Mouse (Mus musculus): ENCODE data around the gene Apobec4.

The Apobec4 gene

DNA sequence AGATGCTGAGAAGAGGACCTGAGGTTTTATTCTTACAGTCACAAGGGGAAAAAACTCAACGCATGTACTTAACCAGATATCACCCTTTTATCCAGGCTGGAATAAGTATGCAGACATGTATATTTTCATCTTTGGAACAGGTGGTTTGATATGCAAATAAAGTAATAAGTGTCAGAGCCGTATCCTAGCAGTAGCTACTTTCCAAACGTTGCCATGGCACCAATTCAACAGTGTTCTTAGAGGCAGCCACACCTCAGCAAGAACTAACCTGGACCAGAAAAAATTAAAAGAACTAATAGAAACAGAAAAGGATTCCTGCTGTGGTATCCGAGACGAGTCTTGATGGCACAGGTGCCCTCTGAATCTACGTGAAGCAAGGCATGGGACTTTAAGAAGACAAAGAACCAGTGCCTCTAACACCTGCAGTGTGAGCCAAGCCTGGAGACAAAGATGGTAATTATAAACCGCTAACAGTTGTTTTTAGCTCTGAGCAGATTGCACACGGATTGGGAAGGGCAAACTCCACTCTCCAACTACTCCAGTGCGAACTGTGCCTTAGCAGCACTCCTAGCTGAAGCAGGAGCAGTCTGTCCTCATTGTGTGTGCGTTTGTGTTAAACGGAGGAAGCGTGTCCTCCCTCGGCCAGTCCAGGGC, at the start of gene Apobec4:
Apobec4 (plus strand) TSS at position 240 of the 654 bp plus-strand sequence.
- in situ Hi-C loops (cut with MboI, MseI), result no loop called here

DNA sequence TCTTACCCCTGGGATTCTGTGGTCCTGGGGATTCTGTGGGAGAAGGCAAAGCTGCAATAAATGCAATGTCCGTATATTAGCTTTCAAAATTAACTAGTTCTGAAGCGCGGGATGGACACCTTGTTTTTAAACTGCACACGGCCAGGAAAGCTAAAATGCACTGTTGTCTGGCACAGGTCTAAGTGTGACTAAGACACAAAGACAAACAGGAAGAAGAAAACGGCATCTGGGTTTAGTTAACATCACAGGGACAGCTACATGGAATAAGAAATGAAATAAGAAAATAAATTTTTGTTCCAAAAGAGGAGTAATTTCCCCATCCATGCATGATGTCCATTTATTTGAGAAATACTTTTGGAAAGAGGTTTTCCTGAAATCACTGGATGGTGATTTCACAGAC, 49.3 kb upstream of the Apobec4 start:
- in situ Hi-C loops (cut with MboI, MseI), result no loop called here

DNA sequence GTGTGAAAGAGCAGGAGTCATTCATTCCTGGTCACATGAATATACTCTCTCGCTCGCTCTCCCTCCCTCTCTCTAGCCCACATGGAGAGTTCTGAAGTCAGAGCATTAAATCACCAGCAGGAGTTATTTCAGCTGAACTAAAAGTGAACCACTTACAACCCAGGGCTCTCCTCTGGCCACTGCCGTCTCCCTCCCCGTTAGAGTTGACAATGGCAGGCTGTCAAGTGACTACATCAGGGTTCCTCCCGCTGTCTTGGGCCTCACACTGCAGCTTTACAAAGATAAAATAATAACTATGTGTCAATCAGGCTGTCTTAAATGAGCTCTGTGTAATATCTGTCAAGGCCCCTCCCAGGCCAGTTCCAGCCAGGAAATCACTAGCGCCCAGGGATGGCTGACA, 47.4 kb upstream of the Apobec4 start:
- in situ Hi-C loops (cut with MboI, MseI), result no loop called here

DNA sequence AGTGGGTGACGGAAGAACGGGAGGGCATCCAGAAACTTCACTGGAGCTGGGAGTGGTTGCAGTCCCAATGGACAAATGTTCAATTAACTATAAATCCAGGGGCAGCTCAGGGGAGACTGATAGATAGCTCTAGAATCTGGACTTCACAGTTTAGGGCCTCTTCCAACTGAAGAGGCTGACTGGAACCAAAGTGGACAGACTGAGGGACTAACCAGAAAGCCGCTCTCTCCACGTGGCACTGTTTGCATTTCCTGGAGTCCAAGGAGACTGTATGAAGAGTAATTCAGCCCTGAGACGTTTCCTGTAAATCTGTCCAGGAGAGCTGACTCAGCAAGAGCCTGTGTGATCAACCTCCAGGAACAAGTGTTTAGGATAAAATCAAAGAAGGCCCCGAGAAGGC, 46.4 kb upstream of the Apobec4 start:
- in situ Hi-C loops (cut with MboI, MseI), result no loop called here

DNA sequence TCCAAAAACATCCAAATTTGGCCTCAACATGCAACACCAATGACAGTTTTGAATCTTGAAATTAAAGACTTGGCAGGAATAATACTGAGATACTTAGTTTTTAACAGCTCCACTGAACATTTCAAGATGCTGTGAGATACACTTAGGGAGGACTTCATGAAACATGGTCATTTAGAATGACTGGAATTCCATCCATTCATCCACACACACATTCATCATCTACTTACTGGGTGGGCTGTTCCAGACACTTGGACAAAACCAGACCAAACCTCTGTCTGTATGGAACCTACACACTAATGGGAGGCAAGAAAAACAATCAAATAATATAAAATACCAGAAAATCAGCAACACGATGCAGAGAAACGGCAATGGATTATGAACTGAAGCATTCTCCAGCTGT, 42.8 kb upstream of the Apobec4 start:
- in situ Hi-C loops (cut with MboI, MseI), result no loop called here

DNA sequence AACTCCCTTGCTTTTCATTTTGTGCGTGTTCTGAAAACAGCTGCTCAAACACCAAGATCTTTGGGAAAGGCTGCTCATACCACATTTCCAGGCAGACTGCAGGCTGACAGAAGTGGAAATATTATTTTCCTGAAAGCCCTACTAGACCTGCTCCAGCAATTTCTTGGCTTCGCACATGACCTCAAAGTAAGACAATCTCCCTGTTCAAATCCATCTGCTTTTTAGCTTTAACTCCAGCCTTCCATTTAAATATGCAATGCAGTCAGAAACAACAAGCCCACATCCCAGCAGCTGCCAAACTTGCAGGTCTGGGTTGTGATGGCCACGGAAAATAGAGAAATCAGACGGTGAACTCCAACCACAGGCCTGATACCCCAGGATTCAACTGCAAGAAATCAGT, 39.3 kb upstream of the Apobec4 start:
- in situ Hi-C loops (cut with MboI, MseI), result no loop called here

DNA sequence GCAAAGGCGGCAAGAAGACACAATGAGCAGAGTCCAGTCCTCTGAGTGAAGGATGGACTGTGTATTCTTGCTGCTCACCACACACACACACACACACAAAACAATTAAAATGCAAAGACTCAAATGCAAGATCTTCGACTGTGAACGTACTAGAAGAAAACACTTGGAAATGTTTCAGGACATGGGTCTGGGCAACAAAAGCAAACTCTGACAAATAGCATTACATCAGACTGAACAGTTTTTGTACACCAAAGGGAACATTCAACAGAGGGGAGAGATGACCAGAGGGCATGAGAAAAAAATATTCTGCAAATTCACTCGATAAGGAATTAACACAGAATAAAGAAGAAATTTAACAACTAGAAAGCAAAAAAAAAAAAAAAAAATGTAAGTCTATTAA, 36.4 kb upstream of the Apobec4 start:
- in situ Hi-C loops (cut with MboI, MseI), result no loop called here

DNA sequence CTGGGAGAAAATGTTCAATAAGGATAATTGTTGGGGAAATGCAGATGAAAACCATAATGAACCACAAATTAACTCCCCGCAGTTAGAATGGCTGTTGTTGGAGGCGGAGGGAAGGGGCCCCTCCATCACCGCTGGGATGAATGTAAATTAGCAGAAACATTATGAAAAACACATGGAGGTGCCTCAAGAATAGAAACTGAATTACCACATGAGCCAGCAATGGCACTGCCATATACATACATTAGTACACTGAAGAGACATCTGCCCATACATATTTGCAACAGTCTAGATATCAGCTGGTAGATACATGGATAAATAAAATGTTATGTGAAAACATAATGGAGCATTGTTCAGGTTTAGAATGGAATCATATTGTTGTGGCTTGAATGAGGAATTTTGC, 35.9 kb upstream of the Apobec4 start:
- in situ Hi-C loops (cut with MboI, MseI), result no loop called here

DNA sequence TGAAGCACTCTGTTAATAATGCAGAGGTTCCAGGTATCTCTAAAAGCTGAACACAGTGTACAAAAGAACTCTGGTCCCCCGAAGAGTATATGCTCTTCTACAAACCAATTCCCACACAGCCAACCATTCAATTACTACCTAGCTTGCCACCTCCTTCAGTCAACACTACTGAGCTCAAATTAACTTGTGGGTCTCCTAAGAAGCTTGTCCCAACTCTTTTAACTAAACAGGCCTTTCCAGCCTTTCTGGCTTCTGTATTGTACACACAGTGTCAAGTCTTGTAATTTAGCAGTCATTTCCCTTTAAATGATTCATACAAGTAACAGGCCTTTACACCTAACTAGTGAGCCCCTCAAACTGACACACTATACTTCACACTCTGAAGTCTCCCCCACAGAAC, 33.0 kb upstream of the Apobec4 start:
- in situ Hi-C loops (cut with MboI, MseI), result no loop called here

DNA sequence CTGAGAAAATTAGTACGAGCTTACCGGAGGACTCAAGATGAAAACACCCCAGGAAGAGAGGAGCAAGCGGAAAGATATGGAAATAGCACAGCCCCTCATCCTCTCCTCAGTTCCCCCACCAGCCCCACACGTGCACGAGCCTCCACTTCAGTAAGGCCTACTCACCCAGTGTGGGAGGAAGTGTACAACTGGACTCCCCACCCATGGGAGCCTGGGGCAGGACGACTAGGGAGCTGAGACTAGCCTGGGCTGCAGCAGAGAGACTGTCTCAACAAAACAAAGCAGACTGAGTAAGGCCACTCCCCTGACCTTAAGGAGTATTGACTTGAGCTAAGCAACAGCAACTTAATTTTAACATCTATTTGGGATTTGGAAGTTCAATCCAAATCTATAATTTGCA, 32.2 kb upstream of the Apobec4 start:
- in situ Hi-C loops (cut with MboI, MseI), result no loop called here

DNA sequence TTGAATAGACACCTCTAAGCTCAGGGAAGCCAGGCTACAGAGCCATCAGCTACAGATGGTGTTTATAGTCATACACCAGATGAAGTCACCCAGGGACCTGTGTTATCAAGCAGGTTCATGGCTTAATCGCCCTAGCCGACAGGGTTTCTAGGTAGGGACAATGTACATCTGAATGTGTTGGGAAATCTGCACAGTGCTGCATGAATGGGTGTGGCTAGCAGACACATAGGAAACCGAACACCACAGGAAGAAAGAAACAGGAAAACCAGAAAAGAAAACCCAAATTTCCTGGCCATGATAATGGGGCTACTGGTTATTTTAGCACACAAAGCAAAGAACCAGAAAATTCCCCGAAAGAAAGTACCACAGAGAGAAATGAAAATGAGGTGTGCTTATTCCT, 29.4 kb upstream of the Apobec4 start:
- in situ Hi-C loops (cut with MboI, MseI), result no loop called here

DNA sequence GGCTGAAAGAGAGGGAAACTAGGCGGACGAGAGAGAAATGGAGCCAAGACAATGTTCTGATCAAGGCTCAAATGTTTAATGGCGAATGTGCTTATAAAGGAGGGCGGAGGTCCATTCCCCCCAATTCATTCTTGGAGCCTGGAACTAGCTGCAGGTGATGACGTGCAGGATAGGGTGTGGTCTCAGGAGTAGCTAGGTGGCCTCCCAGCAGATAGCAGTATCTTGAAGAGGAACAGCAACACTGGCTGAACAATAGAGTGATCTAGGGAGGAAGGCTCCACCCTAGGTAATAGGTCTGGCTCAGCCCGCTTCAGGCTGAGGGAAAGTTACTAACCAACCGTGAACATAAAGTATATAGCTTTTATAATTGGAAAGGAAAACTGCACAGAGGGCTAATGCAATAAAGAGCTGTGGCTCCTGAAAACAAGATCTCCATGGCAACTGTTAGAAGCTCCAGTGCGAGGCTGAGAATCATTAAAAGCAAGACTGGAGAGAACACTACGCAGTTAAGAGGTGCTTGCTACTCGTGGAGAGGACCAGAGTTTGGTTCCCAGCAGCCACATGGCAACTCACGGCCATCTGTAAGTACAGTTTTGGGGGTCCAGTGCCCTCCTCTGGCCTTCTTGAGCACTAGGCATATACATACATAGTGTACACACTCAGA, 28.7 kb upstream of the Apobec4 start:
- in situ Hi-C loops (cut with MboI, MseI), result no loop called here

DNA sequence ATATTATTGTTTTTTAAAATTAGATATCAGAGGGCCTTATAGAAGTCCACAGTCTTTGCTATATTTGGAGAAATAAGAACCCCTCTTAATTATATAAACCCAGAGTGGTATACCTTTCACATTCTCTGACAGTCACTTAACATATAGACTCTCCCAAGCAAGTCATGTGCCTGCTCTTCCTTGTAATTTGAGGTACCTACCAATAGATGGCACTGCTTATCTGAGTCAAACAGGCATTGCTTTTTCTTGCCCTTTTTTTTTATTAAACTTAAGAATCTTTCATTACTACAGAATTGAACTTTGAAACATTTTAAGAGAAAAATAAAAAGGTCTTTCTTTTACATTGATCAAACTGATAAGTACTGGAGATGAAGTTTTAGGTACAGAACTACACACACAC, 26.1 kb upstream of the Apobec4 start:
- in situ Hi-C loops (cut with MboI, MseI), result no loop called here

DNA sequence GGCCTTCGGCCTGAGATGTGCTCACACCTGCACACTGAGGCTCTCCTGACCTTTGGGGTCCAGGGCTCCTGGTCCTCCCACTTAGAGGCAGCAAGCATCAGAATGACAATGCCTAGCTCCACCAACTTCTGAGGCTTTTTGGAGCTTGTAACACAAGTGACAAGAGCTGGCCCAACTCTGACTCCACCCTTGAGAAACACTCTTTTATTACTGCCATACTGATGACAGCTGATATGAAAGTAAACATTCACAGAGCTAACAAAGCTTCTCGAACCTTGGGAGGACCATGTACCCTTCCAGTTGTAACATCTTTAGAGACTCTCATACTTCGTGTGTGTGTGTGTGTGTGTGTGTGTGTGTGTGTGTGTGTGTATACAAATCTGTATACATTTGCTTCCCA, 24.3 kb upstream of the Apobec4 start:
- in situ Hi-C loops (cut with MboI, MseI), result no loop called here

DNA sequence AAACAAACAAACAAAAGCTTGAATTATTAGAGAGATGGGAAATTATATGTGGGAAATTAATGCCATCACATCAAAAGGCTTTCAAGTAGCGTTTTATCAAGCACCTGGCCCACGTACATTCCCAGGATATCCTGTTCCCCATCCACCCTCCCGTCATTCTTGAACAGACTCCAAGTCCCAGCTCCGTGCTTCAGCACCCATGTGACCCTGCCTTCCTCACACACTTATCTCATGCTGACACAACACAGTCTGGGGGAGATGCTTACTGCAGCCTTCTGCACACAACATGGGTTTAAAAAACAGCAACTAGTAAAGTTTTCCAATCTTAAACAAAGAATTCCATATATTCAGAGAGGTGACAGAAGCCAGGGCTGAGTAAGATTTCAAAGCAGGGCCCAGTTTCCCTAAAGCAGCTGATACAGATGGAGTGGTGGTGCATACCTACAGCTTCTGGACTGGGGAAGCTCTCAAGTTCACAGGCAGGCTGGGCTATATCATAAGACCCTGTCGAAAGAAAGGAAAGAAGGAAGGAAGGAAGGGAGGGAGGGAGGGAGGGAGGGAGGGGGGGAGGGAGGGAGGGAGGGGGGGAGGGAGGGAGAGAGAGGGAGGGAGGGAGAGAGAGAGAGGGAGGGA, 22.6 kb upstream of the Apobec4 start:
- in situ Hi-C loops (cut with MboI, MseI), result no loop called here

DNA sequence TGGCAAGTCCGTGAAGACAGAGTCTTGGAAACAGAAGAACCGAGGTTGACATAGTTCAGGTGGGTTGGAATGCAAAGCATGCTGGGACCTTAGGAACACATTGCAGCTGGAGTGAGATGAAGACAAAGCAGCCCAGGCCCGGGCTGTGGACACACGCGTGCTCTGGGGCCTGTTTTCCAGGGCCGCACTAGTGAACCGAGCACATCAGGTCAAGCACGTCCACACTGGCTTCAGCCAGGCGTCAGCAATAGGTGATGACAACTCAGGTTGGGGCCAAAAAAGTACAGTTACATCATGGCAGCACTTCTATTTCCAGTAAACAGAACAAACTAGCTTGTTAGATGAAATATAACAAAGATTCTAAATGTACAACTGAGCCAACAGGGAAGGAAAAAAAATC, 11.6 kb upstream of the Apobec4 start:
- in situ Hi-C loops (cut with MboI, MseI), result no loop called here

DNA sequence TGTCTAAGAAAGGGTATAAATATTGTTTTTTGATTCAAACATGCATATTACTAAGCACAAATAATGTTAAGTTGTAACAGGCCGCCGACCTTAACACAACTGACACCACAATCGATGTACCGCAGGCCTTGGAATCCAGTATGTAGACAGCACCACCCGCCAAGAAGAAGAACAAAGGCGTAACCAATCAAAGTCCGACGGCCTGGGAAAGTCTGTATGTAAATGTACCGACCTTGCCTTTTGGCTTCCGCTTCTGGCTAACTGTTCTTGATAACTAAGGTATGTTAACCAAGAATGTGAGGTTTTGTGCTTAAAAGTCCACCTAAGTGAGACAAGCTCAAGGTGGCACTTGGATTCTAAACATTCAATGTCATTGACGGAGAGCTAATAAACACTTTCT, 11.0 kb upstream of the Apobec4 start:
- in situ Hi-C loops (cut with MboI, MseI), result no loop called here

DNA sequence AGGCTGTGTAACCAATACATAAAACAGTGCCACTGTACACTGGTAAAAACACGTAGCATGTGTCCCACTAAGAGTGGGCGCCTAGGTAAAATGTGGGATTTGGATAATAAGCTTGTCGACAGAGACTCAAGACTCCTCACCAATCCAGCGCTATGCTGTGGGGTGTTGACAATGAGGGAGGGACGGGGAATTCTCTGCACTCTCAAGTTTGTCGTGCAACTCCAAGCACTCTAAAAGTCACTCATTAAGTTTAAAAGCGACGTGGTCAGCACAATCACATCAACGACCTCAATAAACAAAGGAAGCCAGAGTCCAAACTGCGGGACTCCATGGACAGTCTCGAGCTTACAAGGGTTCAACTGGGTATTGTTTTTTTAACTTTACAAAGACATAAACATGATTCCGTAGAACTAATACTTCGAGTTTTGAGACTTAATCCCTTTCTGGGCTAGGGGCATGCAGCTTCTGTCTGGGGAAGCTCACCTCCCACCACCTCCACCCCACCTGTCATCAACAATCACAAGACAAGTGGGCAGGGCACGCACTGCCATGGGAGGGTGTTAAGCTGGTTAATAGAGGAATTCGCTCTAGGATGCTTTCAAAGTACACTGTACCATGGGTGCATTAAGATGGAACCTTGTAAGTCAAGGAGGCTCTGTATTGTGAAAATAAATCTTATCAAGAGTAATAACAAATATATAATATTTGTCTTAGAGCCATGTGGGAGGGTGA, 7.1 kb upstream of the Apobec4 start:
- in situ Hi-C loops (cut with MboI, MseI), result loop anchor here (5.0 kb wide), 1 partner anchor 216 kb away; no protein-coding TSS in a partner anchor

DNA sequence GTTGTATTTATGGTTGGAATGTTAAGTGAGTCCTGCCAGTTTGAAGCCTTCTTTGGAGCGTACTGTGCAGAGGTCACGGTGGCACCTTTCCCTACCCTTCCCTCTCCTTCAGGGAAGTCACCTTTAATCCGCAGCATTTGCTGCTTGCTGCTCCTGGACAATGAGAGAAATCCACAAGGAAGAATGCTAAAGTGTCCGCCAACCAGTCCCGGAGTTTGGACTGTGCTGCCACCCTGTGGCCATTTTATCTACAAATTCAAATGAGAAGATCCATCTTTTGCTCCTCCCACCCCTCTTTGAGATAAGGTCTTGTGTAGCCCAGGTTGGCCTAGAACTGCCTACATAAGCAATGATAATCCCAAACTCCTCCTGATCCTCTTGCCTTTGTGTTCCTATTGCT, 3.9 kb upstream of the Apobec4 start:
- in situ Hi-C loops (cut with MboI, MseI), result no loop called here

DNA sequence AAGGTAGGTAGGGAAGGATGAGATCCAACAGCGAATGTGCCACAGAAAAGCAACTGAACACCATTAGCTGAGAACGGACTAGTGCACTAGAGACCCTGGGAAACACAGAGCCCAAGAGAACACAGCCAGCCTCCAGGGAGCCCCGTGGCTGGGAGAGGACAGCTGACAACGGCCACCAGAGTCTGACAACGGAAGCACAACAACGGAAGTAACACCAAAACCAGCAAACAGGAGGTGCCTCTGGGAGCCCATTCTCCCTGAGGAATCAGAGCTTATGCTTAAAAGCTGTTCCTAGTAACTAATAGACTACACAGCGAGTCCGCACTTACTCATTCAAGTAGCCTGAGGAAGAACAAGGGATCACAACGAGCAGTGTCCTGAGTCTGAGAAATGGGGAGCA, 1.1 kb upstream of the Apobec4 start:
- in situ Hi-C loops (cut with MboI, MseI), result no loop called here

DNA sequence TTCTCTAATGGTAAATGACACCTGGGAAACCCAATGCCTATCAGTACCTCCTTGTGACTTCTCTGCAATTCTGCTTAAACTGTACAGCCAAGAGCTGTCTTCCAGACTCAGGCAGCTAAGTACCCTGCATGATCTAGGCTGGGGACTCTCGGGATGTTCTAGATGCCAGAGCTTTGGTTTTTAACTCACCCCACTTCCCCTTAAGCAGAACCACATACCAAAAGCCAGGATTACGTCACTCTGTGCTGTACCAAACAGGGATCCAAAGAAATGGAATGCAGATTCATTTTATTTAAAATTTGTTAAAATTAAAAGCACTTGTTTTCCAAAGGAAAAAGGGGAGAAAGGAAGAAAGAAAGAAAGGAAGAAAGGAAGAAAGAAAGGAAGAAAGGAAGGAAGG, 11.4 kb downstream of the Apobec4 start:
- in situ Hi-C loops (cut with MboI, MseI), result no loop called here

DNA sequence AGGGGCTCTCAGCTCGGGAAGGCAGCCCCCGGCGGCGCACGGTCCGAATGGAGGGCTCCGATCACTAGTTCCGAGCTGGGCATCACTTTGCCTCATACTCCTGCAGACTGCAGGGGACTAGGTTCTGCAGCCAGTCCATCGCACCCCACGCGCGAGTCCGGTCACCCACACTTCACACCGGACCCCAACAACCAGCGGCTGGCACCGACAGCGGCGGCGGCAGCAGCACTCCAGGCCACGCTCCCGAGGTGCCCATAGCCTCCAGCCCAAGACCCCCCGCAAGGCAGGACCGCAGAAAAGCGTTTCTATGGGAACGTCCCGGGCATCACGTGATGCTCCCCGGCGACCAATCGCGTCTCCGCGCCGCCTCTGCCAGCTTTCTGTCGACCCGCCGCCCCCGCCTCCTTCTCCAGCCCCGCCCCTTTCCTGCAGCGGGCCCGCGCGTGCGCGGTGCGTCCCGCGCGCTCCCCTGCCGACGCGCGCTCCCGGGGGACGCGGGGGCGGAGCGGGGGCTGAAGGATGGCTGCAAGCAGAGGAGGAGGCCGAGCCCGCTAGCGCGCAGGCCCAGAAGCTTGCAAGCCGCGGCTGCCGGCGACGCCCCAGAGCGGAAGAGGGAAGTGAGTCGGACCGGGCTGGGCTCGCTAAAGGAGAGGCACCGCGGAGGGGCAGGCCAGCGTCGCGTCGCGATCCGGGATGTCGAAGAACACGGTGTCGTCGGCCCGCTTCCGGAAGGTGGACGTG, 15.9 kb downstream of the Apobec4 start, which contains the start of the genes Rgl1 and Arpc5:
Rgl1 (minus strand) TSS at position 320 of the 741 bp plus-strand sequence.
Arpc5 (plus strand) TSS at position 511 of the 741 bp plus-strand sequence.
- in situ Hi-C loops (cut with MboI, MseI), result no loop called here
